Mouse (Mus musculus): Measurements from ENCODE around the gene Adam12. TPM values are rescaled to one million over a fixed set of nuclear protein-coding genes. Genes with fewer than 3 reads are reported as not detected.

The Adam12 gene
- polyA plus RNA-seq, 1 experiment, result not detected

- Histone ChIP-seq H3K4me1 (ENCODE audit: control insufficient read depth, insufficient read depth, low read length) (no peaks in the 10 kb centered on the region), H3K4me3 (ENCODE audit: insufficient read depth, low read depth, low read length) (no peak overlapping the region), H3K27ac (ENCODE audit: insufficient read depth, low read depth, low read length) (no peak overlapping the region)
- 54% methylated on average over 4 of the region's 4 CpGs for WGBS
- TF ChIP-seq POLR2A (IDR thresholded peaks at IDR 0.05; ENCODE audit: insufficient read depth, low read depth, low read length), result no peak
- no peak for TF ChIP-seq CTCF (IDR thresholded peaks at IDR 0.05; ENCODE audit: insufficient read depth, low read depth, low read length)
Observed at GRCm38 (mm10) chr7:133936377-133936776, 295.6 kb downstream of the Adam12 start.

GRCm38 (mm10) chr7:133933378-133933777 lies 298.6 kb downstream of the Adam12 start:
- no peak overlapping the region for H3K27ac ChIP-seq (ENCODE audit: insufficient read depth, low read depth, low read length)
- no peak overlapping the region for H3K4me3 ChIP-seq (ENCODE audit: insufficient read depth, low read depth, low read length)
- no peaks in the 10 kb centered on the region for H3K4me1 ChIP-seq (ENCODE audit: control insufficient read depth, insufficient read depth, low read length)
- WGBS, result 56% methylated on average over 6 of the region's 6 CpGs
- TF ChIP-seq CTCF (IDR thresholded peaks at IDR 0.05; ENCODE audit: insufficient read depth, low read depth, low read length), result no peak
- no peak for TF ChIP-seq POLR2A (IDR thresholded peaks at IDR 0.05; ENCODE audit: insufficient read depth, low read depth, low read length)

GRCm38 (mm10) chr7:133931481-133931880 lies 300.5 kb downstream of the Adam12 start:
- WGBS, result 95% methylated on average over 11 of the region's 11 CpGs
- Histone ChIP-seq H3K4me1 (ENCODE audit: control insufficient read depth, insufficient read depth, low read length) (no peaks in the 10 kb centered on the region), H3K27ac (ENCODE audit: insufficient read depth, low read depth, low read length) (no peak overlapping the region), H3K4me3 (ENCODE audit: insufficient read depth, low read depth, low read length) (no peak overlapping the region)
- no peak for TF ChIP-seq CTCF (IDR thresholded peaks at IDR 0.05; ENCODE audit: insufficient read depth, low read depth, low read length)
- TF ChIP-seq POLR2A (IDR thresholded peaks at IDR 0.05; ENCODE audit: insufficient read depth, low read depth, low read length), result no peak

GRCm38 (mm10) chr7:133928981-133929380 lies 303.0 kb downstream of the Adam12 start:
- 92% methylated on average over 3 of the region's 3 CpGs for WGBS
- TF ChIP-seq POLR2A (IDR thresholded peaks at IDR 0.05; ENCODE audit: insufficient read depth, low read depth, low read length), result no peak
- TF ChIP-seq CTCF (IDR thresholded peaks at IDR 0.05; ENCODE audit: insufficient read depth, low read depth, low read length), result no peak
- Histone ChIP-seq H3K4me1 (ENCODE audit: control insufficient read depth, insufficient read depth, low read length) (no peaks in the 10 kb centered on the region), H3K27ac (ENCODE audit: insufficient read depth, low read depth, low read length) (no peak overlapping the region), H3K4me3 (ENCODE audit: insufficient read depth, low read depth, low read length) (no peak overlapping the region)

- H3K27ac ChIP-seq (ENCODE audit: insufficient read depth, low read depth, low read length), result no peak overlapping the region
- TF ChIP-seq POLR2A (IDR thresholded peaks at IDR 0.05; ENCODE audit: insufficient read depth, low read depth, low read length), result no peak
- TF ChIP-seq CTCF (IDR thresholded peaks at IDR 0.05; ENCODE audit: insufficient read depth, low read depth, low read length), result no peak
- no peak overlapping the region for H3K4me3 ChIP-seq (ENCODE audit: insufficient read depth, low read depth, low read length)
- 85% methylated on average over 2 of the region's 2 CpGs for WGBS
- H3K4me1 ChIP-seq (ENCODE audit: control insufficient read depth, insufficient read depth, low read length), result no peaks in the 10 kb centered on the region
Observed at GRCm38 (mm10) chr7:133925771-133926170, 306.2 kb downstream of the Adam12 start.

GRCm38 (mm10) chr7:133923994-133924393 lies 308.0 kb downstream of the Adam12 start:
- TF ChIP-seq CTCF (IDR thresholded peaks at IDR 0.05; ENCODE audit: insufficient read depth, low read depth, low read length) (no peak), POLR2A (IDR thresholded peaks at IDR 0.05; ENCODE audit: insufficient read depth, low read depth, low read length) (no peak)
- Histone ChIP-seq H3K27ac (ENCODE audit: insufficient read depth, low read depth, low read length) (no peak overlapping the region), H3K4me3 (ENCODE audit: insufficient read depth, low read depth, low read length) (no peak overlapping the region), H3K4me1 (ENCODE audit: control insufficient read depth, insufficient read depth, low read length) (no peaks in the 10 kb centered on the region; the same call in 1 of the 2 replicates)
- WGBS, result 70% methylated on average over 6 of the region's 6 CpGs

- H3K4me1 ChIP-seq (ENCODE audit: control insufficient read depth, insufficient read depth, low read length), result no peaks in the 10 kb centered on the region; the same call in 1 of the 2 replicates
- WGBS, result 96% methylated on average over 4 of the region's 4 CpGs
- TF ChIP-seq POLR2A (IDR thresholded peaks at IDR 0.05; ENCODE audit: insufficient read depth, low read depth, low read length) (no peak), CTCF (IDR thresholded peaks at IDR 0.05; ENCODE audit: insufficient read depth, low read depth, low read length) (no peak)
- H3K27ac ChIP-seq (ENCODE audit: insufficient read depth, low read depth, low read length), result no peak overlapping the region
- H3K4me3 ChIP-seq (ENCODE audit: insufficient read depth, low read depth, low read length), result no peak overlapping the region
Observed at GRCm38 (mm10) chr7:133921291-133921690, 310.7 kb downstream of the Adam12 start.

GRCm38 (mm10) chr7:133920724-133921123 lies 311.2 kb downstream of the Adam12 start:
- TF ChIP-seq POLR2A (IDR thresholded peaks at IDR 0.05; ENCODE audit: insufficient read depth, low read depth, low read length), result no peak
- no peak for TF ChIP-seq CTCF (IDR thresholded peaks at IDR 0.05; ENCODE audit: insufficient read depth, low read depth, low read length)
- WGBS, result 93% methylated on average over 7 of the region's 7 CpGs
- no peak overlapping the region for H3K4me3 ChIP-seq (ENCODE audit: insufficient read depth, low read depth, low read length)

GRCm38 (mm10) chr7:133919918-133920317 lies 312.0 kb downstream of the Adam12 start:
- Histone ChIP-seq H3K4me1 (ENCODE audit: control insufficient read depth, insufficient read depth, low read length) (no peaks in the 10 kb centered on the region; the same call in 1 of the 2 replicates), H3K4me3 (ENCODE audit: insufficient read depth, low read depth, low read length) (no peak overlapping the region), H3K27ac (ENCODE audit: insufficient read depth, low read depth, low read length) (no peak overlapping the region)
- 78% methylated on average over 5 of the region's 5 CpGs for WGBS
- TF ChIP-seq POLR2A (IDR thresholded peaks at IDR 0.05; ENCODE audit: insufficient read depth, low read depth, low read length) (no peak), CTCF (IDR thresholded peaks at IDR 0.05; ENCODE audit: insufficient read depth, low read depth, low read length) (no peak)

More at GRCm38 (mm10) chr7:133920724-133921123, 311.2 kb downstream of the Adam12 start:
- Histone ChIP-seq H3K4me1 (ENCODE audit: control insufficient read depth, insufficient read depth, low read length) (no peaks in the 10 kb centered on the region; the same call in 1 of the 2 replicates), H3K27ac (ENCODE audit: insufficient read depth, low read depth, low read length) (no peak overlapping the region)

GRCm38 (mm10) chr7:133919306-133919705 lies 312.6 kb downstream of the Adam12 start:
- Histone ChIP-seq H3K27ac (ENCODE audit: insufficient read depth, low read depth, low read length) (no peak overlapping the region), H3K4me3 (ENCODE audit: insufficient read depth, low read depth, low read length) (no peak overlapping the region), H3K4me1 (ENCODE audit: control insufficient read depth, insufficient read depth, low read length) (no peaks in the 10 kb centered on the region; the same call in 1 of the 2 replicates)
- WGBS, result 58% methylated on average over 5 of the region's 5 CpGs
- TF ChIP-seq CTCF (IDR thresholded peaks at IDR 0.05; ENCODE audit: insufficient read depth, low read depth, low read length), result no peak
- TF ChIP-seq POLR2A (IDR thresholded peaks at IDR 0.05; ENCODE audit: insufficient read depth, low read depth, low read length), result no peak

Measured in olfactory bulb, adult 2 months (tissue).